Mouse (Mus musculus): ENCODE results near the gene Tpm3.

GRCm38 (mm10) chr3:90139962-90140361, 67.5 kb downstream of the Tpm3 start:
- TF ChIP-seq CTCF (IDR thresholded peaks at IDR 0.05 in 2 of 3, conservative IDR thresholded peaks at IDR 0.05 in 1 of 3; ENCODE audit: control insufficient read depth in 1 of 3, insufficient read depth in 1 of 3, low read depth in 2 of 3, low read length in 3 of 3, poor library complexity in 1 of 3, severe bottlenecking in 1 of 3) = no peak
- no peak for TF ChIP-seq POLR2AphosphoS2 (IDR thresholded peaks at IDR 0.05; ENCODE audit: low read length)
- TF ChIP-seq KAT2A (conservative IDR thresholded peaks at IDR 0.05; ENCODE audit: low read depth, low read length) = no peak
- no peak for TF ChIP-seq ELF1 (IDR thresholded peaks at IDR 0.05; ENCODE audit: low read depth, low read length)
- TF ChIP-seq MEF2A (IDR thresholded peaks at IDR 0.05; ENCODE audit: extremely low read depth, insufficient replicate concordance, low read depth, low read length, poor library complexity, severe bottlenecking) = no peak
- TF ChIP-seq NRF1 (IDR thresholded peaks at IDR 0.05; ENCODE audit: insufficient read depth, low read depth, low read length, poor library complexity, severe bottlenecking) = no peak
- TF ChIP-seq POLR2A (IDR thresholded peaks at IDR 0.05; ENCODE audit: control insufficient read depth in 1 of 2, insufficient read depth in 1 of 2, low read depth in 1 of 2, low read length in 2 of 2, poor library complexity in 1 of 2) = no peak
- no peak for TF ChIP-seq GATA1 (IDR thresholded peaks at IDR 0.05; ENCODE audit: low read depth, low read length)
- TF ChIP-seq TAL1 (IDR thresholded peaks at IDR 0.05; ENCODE audit: low read length) = no peak
- no peak for TF ChIP-seq RCOR1 (IDR thresholded peaks at IDR 0.05; ENCODE audit: low read depth, low read length)
- no peak for TF ChIP-seq TBP (IDR thresholded peaks at IDR 0.05; ENCODE audit: low read depth, low read length)
- TF ChIP-seq EP300 (IDR thresholded peaks at IDR 0.05; ENCODE audit: low read depth in 1 of 2, low read length in 2 of 2) = no peak
- no peak for TF ChIP-seq GABPA (IDR thresholded peaks at IDR 0.05; ENCODE audit: low read depth, low read length)
- TF ChIP-seq MYC (IDR thresholded peaks at IDR 0.05; ENCODE audit: low read depth, low read length) = no peak
